Mouse (Mus musculus) lung, embryonic 15.5 days (tissue): ENCODE results near the gene Ddx6. TPM values are rescaled to one million over a fixed set of nuclear protein-coding genes. Genes with fewer than 3 reads are reported as not detected.
"Not testable (repeated sequence)": the region's sequence is repeated elsewhere in the genome, so short reads cannot be mapped to it uniquely, and the experiment has no call there.

ENCODE experiments used
- ATAC-seq: fragments of 200-750 bp; cut with Nextera tagmentation; 2 replicates; pipeline ENCODE4 v1.8.0; 2017; ENCODE audit warnings: moderate number of reproducible peaks, borderline replicate concordance; ENCODE audit not compliant: low FRiP score, low TSS enrichment; ENCODE audit errors: extremely low read depth
- H3K27ac ChIP-seq: fragments of 300-500 bp; sonication (generic); 2 replicates; pipeline ENCODE4 v1.5.1; 2015; ENCODE audit warnings: moderate library complexity, mild to moderate bottlenecking, inconsistent platforms
- H3K27me3 ChIP-seq: fragments of 300-500 bp; sonication (generic); 2 replicates; pipeline ENCODE4 v1.6.1; 2015; ENCODE audit warnings: inconsistent platforms
- H3K36me3 ChIP-seq: fragments of 300-500 bp; sonication (generic); 2 replicates; pipeline ENCODE4 v1.6.1; 2015; ENCODE audit warnings: inconsistent platforms
- H3K4me1 ChIP-seq: fragments of 300-500 bp; sonication (generic); 2 replicates; pipeline ENCODE4 v1.6.1; 2015; ENCODE audit warnings: inconsistent platforms
- H3K4me2 ChIP-seq: fragments of 300-500 bp; sonication (generic); 2 replicates; pipeline ENCODE4 v1.6.1; 2015; ENCODE audit warnings: inconsistent platforms, mild to moderate bottlenecking, moderate library complexity
- H3K4me3 ChIP-seq: fragments of 300-500 bp; sonication (generic); 2 replicates; pipeline ENCODE4 v1.5.1; 2015; ENCODE audit warnings: mild to moderate bottlenecking, inconsistent platforms
- H3K9ac ChIP-seq: fragments of 300-500 bp; sonication (generic); 2 replicates; pipeline ENCODE4 v1.6.1; 2015; ENCODE audit warnings: inconsistent platforms
- H3K9me3 ChIP-seq: fragments of 300-500 bp; sonication (generic); 2 replicates; pipeline ENCODE4 v1.6.1; 2016; ENCODE audit warnings: inconsistent platforms
- WGBS: fragments of 180-500 bp; shearing (Covaris S2); methylation state at CpG from one replicate; pipeline ENCODE4 v1.1.7; 2015; 5-methylcytosine and 5-hydroxymethylcytosine counted together
- polyA plus RNA-seq: library from polyadenylated mRNA; unstranded; fragments of >200 nt; fragmentation: Nextera tagmentation; extraction: Ambion mirVana; gene quantifications from 2 replicates; pipeline ENCODE4 v1.2.1, GENCODE M21; 2015

Ddx6 gene
- polyA plus RNA-seq, 1 experiment from 2014 or later = 22.5 TPM

GRCm38 (mm10) chr9:44621114-44621513, 16.4 kb downstream of the Ddx6 start:
- Histone ChIP-seq H3K36me3 (peaks cover 79% of the 10 kb centered on the region), H3K4me1 (peaks cover 5% of the 10 kb centered on the region; the same call in 1 of the 2 replicates), H3K9ac (no peak overlapping the region), H3K9me3 (no peaks in the 10 kb centered on the region), H3K27ac (no peak overlapping the region), H3K4me3 (no peak overlapping the region), H3K27me3 (no peaks in the 10 kb centered on the region), H3K4me2 (no peak overlapping the region)
- 45% methylated on average over 3 of the region's 3 CpGs for WGBS
- no peak for ATAC-seq

- Histone ChIP-seq H3K9ac (no peak overlapping the region), H3K9me3 (no peaks in the 10 kb centered on the region), H3K4me3 (no peak overlapping the region), H3K36me3 (peaks cover 76% of the 10 kb centered on the region), H3K27ac (no peak overlapping the region), H3K27me3 (no peaks in the 10 kb centered on the region), H3K4me2 (no peak overlapping the region), H3K4me1 (peaks cover 5% of the 10 kb centered on the region; the same call in 1 of the 2 replicates)
- no peak for ATAC-seq
- WGBS = 72% methylated on average over 5 of the region's 5 CpGs
These were observed 19.7 kb downstream of the Ddx6 start for GRCm38 (mm10) chr9:44624390-44624789.

- H3K4me2 ChIP-seq = no peak overlapping the region
- no peaks in the 10 kb centered on the region for H3K9me3 ChIP-seq
- no peak overlapping the region for H3K27ac ChIP-seq
- ATAC-seq = no peak
- H3K4me1 ChIP-seq = no peaks in the 10 kb centered on the region
- peaks cover 80% of the 10 kb centered on the region for H3K36me3 ChIP-seq
- H3K9ac ChIP-seq = no peak overlapping the region
- WGBS = 88% methylated on average over 5 of the region's 5 CpGs
- H3K4me3 ChIP-seq = no peak overlapping the region
- no peaks in the 10 kb centered on the region for H3K27me3 ChIP-seq
These were observed 21.6 kb downstream of the Ddx6 start for GRCm38 (mm10) chr9:44626268-44626667.

GRCm38 (mm10) chr9:44637551-44638169, 33.0 kb downstream of the Ddx6 start:
- no peak for ATAC-seq
- Histone ChIP-seq H3K4me2 (no peak overlapping the region), H3K36me3 (peaks cover 59% of the 10 kb centered on the region), H3K27ac (no peak overlapping the region), H3K4me1 (no peaks in the 10 kb centered on the region), H3K9ac (no peak overlapping the region), H3K4me3 (no peak overlapping the region), H3K27me3 (no peaks in the 10 kb centered on the region), H3K9me3 (no peaks in the 10 kb centered on the region)
- WGBS = 73% methylated on average over 15 of the region's 15 CpGs

- H3K9ac ChIP-seq, H3K4me2 ChIP-seq, H3K4me1 ChIP-seq, H3K27me3 ChIP-seq, H3K9me3 ChIP-seq, H3K4me3 ChIP-seq, ATAC-seq, H3K27ac ChIP-seq: not testable (repeated sequence)
- H3K36me3 ChIP-seq = peaks cover 49% of the 10 kb centered on the region
- WGBS = 91% methylated on average over 9 of the region's 9 CpGs
These were observed 34.0 kb downstream of the Ddx6 start for GRCm38 (mm10) chr9:44638726-44639125.

- WGBS = 52% methylated on average over 1 of the region's 1 CpGs
- ATAC-seq, H3K9me3 ChIP-seq, H3K4me1 ChIP-seq, H3K4me3 ChIP-seq, H3K27ac ChIP-seq, H3K4me2 ChIP-seq, H3K9ac ChIP-seq, H3K27me3 ChIP-seq: not testable (repeated sequence)
- peaks cover 36% of the 10 kb centered on the region for H3K36me3 ChIP-seq
These were observed 35.3 kb downstream of the Ddx6 start for GRCm38 (mm10) chr9:44640028-44640427.

- Histone ChIP-seq H3K27ac (no peak overlapping the region), H3K4me1 (0 out of 2 replicates have a peak, but pooled peaks cover 3% of the 10 kb centered on the region), H3K4me2 (no peak overlapping the region), H3K36me3 (peaks cover 29% of the 10 kb centered on the region), H3K27me3 (no peaks in the 10 kb centered on the region), H3K4me3 (no peak overlapping the region), H3K9me3 (no peaks in the 10 kb centered on the region), H3K9ac (no peak overlapping the region)
- 83% methylated on average over 3 of the region's 3 CpGs for WGBS
- ATAC-seq = no peak
These were observed 36.1 kb downstream of the Ddx6 start for GRCm38 (mm10) chr9:44640646-44641357.

- H3K27me3 ChIP-seq = no peaks in the 10 kb centered on the region
- peaks cover 21% of the 10 kb centered on the region for H3K36me3 ChIP-seq
- H3K27ac ChIP-seq = no peak overlapping the region
- H3K4me1 ChIP-seq = 0 out of 2 replicates have a peak, but pooled peaks cover 5% of the 10 kb centered on the region
- WGBS = 82% methylated on average over 2 of the region's 2 CpGs
- H3K4me3 ChIP-seq = no peak overlapping the region
- H3K9ac ChIP-seq = no peak overlapping the region
- H3K9me3 ChIP-seq = no peaks in the 10 kb centered on the region
- H3K4me2 ChIP-seq = no peak overlapping the region
- no peak for ATAC-seq
These were observed 36.9 kb downstream of the Ddx6 start for GRCm38 (mm10) chr9:44641616-44642015.

GRCm38 (mm10) chr9:44643103-44643502, 38.4 kb downstream of the Ddx6 start:
- Histone ChIP-seq H3K4me3 (no peak overlapping the region), H3K36me3 (peaks cover 8% of the 10 kb centered on the region), H3K4me2 (no peak overlapping the region)

GRCm38 (mm10) chr9:44644186-44644585, 39.5 kb downstream of the Ddx6 start:
- Histone ChIP-seq H3K9me3 (no peaks in the 10 kb centered on the region), H3K36me3 (no peaks in the 10 kb centered on the region), H3K9ac (no peak overlapping the region), H3K27ac (no peak overlapping the region), H3K4me3 (no peak overlapping the region), H3K4me2 (no peak overlapping the region), H3K4me1 (0 out of 2 replicates have a peak, but pooled peaks cover 5% of the 10 kb centered on the region), H3K27me3 (no peaks in the 10 kb centered on the region)
- no peak for ATAC-seq
- 83% methylated on average over 2 of the region's 2 CpGs for WGBS

More at GRCm38 (mm10) chr9:44643103-44643502, 38.4 kb downstream of the Ddx6 start:
- ATAC-seq = no peak
- Histone ChIP-seq H3K27ac (no peak overlapping the region), H3K4me1 (0 out of 2 replicates have a peak, but pooled peaks cover 5% of the 10 kb centered on the region), H3K9me3 (no peaks in the 10 kb centered on the region), H3K27me3 (no peaks in the 10 kb centered on the region), H3K9ac (no peak overlapping the region)
- whole genome bisulfite sequencing = 91% methylated on average over 7 of the region's 7 CpGs

GRCm38 (mm10) chr9:44645481-44645880, 40.8 kb downstream of the Ddx6 start:
- no peaks in the 10 kb centered on the region for H3K9me3 ChIP-seq
- 37% methylated on average over 5 of the region's 5 CpGs for WGBS

GRCm38 (mm10) chr9:44645924-44646323, 41.2 kb downstream of the Ddx6 start:
- no peak overlapping the region for H3K9ac ChIP-seq
- 50% methylated on average over 15 of the region's 15 CpGs for WGBS

More at GRCm38 (mm10) chr9:44645481-44645880, 40.8 kb downstream of the Ddx6 start:
- Histone ChIP-seq H3K4me3 (no peak overlapping the region), H3K36me3 (no peaks in the 10 kb centered on the region), H3K27me3 (no peaks in the 10 kb centered on the region), H3K4me1 (0 out of 2 replicates have a peak, but pooled peaks cover 5% of the 10 kb centered on the region), H3K27ac (no peak overlapping the region), H3K4me2 (no peak overlapping the region), H3K9ac (no peak overlapping the region)
- peak; percentile 58; the same call in 1 of the 2 replicates for ATAC-seq

More at GRCm38 (mm10) chr9:44645924-44646323, 41.2 kb downstream of the Ddx6 start:
- Histone ChIP-seq H3K4me1 (0 out of 2 replicates have a peak, but pooled peaks cover 5% of the 10 kb centered on the region), H3K27me3 (no peaks in the 10 kb centered on the region), H3K36me3 (no peaks in the 10 kb centered on the region), H3K4me2 (no peak overlapping the region), H3K27ac (no peak overlapping the region), H3K9me3 (no peaks in the 10 kb centered on the region), H3K4me3 (no peak overlapping the region)
- ATAC-seq = no peak
